Mouse (Mus musculus) WW6 (cell line): ENCODE data around the gene Gm3055.
"Not testable (repeated sequence)": the region's sequence is repeated elsewhere in the genome, so short reads cannot be mapped to it uniquely, and the experiment has no call there.

Experiments used
- DNase-seq: peaks from one replicate; pipeline ENCODE4 v3.0.0-alpha.2; 2013; ENCODE audit warnings: low read depth, low spot score

Gene Gm3055

DNA sequence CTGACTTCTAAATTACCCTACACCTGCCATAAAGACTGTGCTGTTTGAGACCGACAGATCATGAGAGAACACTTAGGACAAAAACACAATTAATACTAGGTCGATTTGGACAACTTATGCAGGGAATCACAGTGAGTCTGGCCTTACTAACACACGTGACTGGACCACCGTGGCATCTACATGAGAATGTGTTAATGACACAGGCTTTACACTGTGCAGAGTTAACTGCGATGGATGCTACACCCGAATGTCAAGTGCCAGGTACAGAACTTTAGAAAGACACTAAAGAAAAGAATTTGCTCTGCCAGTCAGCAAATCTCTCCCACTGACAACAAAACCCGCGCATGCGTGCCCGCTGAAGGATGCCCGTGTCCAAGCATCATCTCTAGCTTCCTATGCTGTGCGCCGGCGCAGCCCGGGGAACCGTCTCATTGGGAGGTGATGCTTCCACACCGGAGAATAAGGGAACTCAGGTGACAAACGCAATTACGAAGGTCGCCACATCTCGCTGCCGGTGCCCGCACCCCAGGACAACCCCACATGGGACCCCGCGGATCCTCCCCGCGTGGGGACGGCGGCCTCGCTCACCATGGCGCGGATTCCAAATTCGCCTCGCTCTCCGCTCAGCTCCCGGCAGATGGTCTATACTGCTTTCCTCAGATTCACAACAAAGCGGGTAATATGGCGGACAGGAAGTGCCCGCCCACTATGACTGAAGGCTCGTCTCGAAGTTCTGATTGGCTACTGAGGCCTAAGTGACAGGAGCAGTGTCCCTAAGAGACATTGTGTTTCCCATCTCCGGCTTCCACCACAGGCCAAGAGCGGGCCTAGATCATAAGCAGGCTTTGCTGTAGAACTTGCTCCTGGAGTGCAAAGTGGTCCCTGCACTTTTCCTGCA, at the start of gene Gm3055:
Gene Gm3055, minus strand, starts transcription at position 656 of the 898 bp plus-strand sequence.
- not testable (repeated sequence) for DNase-seq

DNA sequence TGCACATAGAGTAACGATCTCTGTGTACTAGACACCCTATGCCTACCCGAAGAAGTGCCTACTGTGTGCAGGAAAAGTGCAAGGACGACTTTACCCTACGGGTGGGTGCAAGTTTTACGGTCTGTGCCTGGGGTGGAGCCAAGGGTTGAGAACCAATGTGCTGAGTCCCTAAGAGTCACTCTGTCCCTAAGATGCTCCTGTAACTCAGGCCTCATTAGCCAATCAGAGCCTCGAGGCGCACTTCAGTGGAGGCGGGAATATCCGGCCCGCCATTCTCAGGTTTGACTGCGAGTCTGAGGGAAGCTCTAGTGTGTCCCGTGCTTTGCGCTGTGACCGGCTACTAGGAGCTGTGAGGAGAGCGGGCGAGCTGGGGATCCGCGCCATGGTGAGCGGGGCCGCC, 40.9 kb upstream of the Gm3055 start, which contains the start of gene Gm4767:
Gene Gm4767, plus strand, starts transcription at position 288 of the 400 bp plus-strand sequence.
- DNase-seq: peak; percentile 9

DNA sequence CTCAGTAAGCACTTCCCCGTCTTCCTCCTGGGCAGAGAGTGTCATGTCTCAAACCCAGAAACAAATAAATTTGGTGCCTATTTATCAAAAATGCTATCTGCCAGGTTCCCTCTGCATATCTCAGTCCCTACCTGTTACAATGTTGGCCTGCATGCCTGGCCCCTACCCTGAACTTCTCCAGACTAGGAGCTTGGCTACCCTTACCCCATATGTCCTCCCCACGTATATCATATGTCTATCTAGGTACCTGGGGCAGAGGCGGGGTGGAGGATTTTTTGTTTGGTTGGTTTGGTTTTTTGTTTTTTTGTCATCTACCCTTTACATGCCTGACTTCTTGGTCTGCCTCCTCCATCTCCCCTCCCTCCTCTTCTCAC, 430 bp upstream of the Gm3055 start:
- DNase-seq: not testable (repeated sequence)

DNA sequence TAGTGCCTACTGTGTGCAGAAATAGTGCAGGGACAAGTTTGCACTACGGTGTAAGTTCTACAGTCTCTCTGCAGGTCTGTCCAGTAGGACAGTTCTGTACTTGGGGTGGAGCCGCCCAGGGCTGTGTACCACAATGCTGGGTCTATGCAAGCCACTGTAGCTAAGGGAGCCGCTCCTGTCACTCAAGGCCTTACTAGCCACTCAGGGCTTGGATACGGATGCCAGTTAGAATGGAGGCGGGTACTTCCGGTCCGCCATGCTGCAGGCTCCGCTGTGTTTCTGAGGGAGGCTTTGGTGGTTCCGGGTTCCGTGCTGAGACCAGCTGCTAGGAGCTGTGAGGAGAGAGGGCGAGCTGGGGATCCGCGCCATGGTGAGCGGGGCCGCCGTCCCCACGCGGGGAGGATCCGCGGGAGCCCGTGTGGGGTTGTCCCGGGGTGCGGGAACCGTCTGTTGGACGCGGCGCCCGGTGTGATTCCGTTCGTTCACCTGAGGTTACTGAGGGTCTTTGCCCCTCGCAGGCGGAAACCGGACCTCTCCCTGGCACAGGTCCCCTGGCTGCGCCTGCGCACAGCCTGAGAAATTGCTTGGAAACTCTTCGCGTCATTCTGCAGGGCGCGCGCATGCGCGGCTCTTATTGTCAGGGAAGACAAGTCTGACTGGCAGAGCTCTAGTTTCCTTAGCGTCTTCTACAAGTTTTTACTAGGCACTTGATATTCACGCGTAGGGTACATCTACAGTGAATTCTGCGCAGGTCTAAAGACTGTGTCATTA, 66.2 kb downstream of the Gm3055 start, which contains the start of gene Zfp433:
Gene Zfp433, plus strand, starts transcription at position 295 of the 771 bp plus-strand sequence.
- not testable (repeated sequence) for DNase-seq
